Mouse (Mus musculus) midbrain, embryonic 10.5 days (tissue): ENCODE results near the gene Pdcd7. TPM values are rescaled to one million over a fixed set of nuclear protein-coding genes. Genes with fewer than 3 reads are reported as not detected.
A peak's percentile ranks its signal among the peaks of the same experiment; 100 is the strongest.

ENCODE experiments used
- DNase-seq: peaks from one replicate; pipeline ENCODE4 v3.0.0-alpha.2; 2017; ENCODE audit warnings: low spot score
- H3K27ac ChIP-seq: fragments of 300-500 bp; sonication (generic); replicated peaks from 2 replicates; pipeline ENCODE4 v1.5.1; 2016; ENCODE audit warnings: mild to moderate bottlenecking
- H3K27me3 ChIP-seq: fragments of 300-500 bp; sonication (generic); 2 replicates; pipeline ENCODE4 v1.6.1; 2016; ENCODE audit warnings: low read depth, mild to moderate bottlenecking; ENCODE audit not compliant: poor library complexity, severe bottlenecking
- H3K36me3 ChIP-seq: fragments of 300-500 bp; sonication (generic); 2 replicates; pipeline ENCODE4 v1.6.1; 2016; ENCODE audit warnings: mild to moderate bottlenecking, moderate library complexity
- H3K4me1 ChIP-seq: fragments of 300-500 bp; sonication (generic); 2 replicates; pipeline ENCODE4 v1.6.1; 2016
- H3K4me3 ChIP-seq: fragments of 300-500 bp; sonication (generic); 2 replicates; pipeline ENCODE4 v1.5.1; 2016; ENCODE audit warnings: mild to moderate bottlenecking, moderate library complexity
- H3K9me3 ChIP-seq: fragments of 300-500 bp; sonication (generic); replicated peaks from 2 replicates; pipeline ENCODE4 v1.6.1; 2016; ENCODE audit warnings: mild to moderate bottlenecking
- WGBS: fragments of 180-500 bp; shearing (Covaris S2); methylation state at CpG from one replicate; pipeline ENCODE4 v1.1.7; 2016; 5-methylcytosine and 5-hydroxymethylcytosine counted together
- polyA plus RNA-seq: library from polyadenylated mRNA; unstranded; fragments of >200 nt; fragmentation: Nextera tagmentation; extraction: Ambion mirVana; gene quantifications from 2 replicates; pipeline ENCODE4 v1.2.1, GENCODE M21; 2016

Pdcd7 gene
- polyA plus RNA-seq, 1 experiment from 2014 or later: 8.1 TPM

- Histone ChIP-seq H3K27me3 (peaks cover 64% of the 10 kb centered on the region), H3K27ac (no peak overlapping the region; the same call in 1 of the 2 replicates), H3K4me3 (peak overlapping the region; percentile 52), H3K36me3 (no peaks in the 10 kb centered on the region), H3K4me1 (peaks cover 17% of the 10 kb centered on the region), H3K9me3 (no peaks in the 10 kb centered on the region)
- peak; percentile 39 for DNase-seq
- WGBS: 17% methylated on average over 96 of the region's 96 CpGs
Observed at GRCm38 (mm10) chr9:65390752-65391612, 45.1 kb downstream of the Pdcd7 start.

- Histone ChIP-seq H3K9me3 (no peaks in the 10 kb centered on the region), H3K27me3 (peaks cover 70% of the 10 kb centered on the region), H3K4me3 (peak within 1 kb of the TSS; percentile 52), H3K36me3 (no peaks in the 10 kb centered on the region), H3K4me1 (peaks cover 12% of the 10 kb centered on the region), H3K27ac (no peak within 1 kb of the TSS; the same call in 1 of the 2 replicates)
- DNase-seq: no peak
- 45% methylated on average over 8 of the region's 8 CpGs for WGBS
Observed at GRCm38 (mm10) chr9:65391613-65391964, 45.7 kb downstream of the Pdcd7 start, which contains the start of gene Kbtbd13. TSS of gene Kbtbd13 (minus strand) at chr9:65391652.

DNA sequence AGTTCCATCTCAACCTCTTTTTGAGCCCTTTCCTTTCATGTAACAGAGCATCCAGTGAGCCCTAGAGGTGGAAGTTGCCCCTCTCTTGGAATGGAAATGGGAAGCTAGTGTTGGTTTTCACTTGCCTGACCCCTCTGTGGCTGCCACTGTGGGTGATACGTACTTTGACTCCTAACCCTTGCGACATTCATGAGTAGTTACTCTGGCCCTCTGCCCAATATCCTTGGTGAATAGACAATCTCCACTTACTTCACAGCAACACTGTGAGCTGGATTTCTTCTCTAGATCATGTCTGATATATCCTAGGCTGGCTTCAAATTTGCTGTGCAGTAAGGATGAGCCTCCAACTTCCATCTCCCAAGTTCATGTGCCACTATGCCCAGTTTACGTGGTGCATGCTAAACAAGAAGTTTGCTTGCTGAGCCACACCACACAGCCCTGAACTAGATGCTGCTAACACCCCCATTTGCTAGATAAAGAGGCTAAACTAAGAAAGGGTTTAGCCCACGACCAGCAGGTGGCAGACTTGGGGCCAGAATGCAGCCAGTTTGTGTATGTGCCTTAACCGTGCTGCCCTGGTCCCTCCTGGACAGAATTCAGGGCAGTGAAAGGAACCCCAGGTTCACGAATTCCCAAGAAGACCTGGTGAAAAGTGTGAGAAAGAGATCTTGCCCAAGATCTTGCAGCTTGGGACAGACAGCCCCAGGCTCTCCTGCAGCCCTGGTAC, 46.9 kb downstream of the Pdcd7 start:
- peaks cover 70% of the 10 kb centered on the region for H3K27me3 ChIP-seq
- WGBS: 32% methylated on average over 6 of the region's 6 CpGs

DNA sequence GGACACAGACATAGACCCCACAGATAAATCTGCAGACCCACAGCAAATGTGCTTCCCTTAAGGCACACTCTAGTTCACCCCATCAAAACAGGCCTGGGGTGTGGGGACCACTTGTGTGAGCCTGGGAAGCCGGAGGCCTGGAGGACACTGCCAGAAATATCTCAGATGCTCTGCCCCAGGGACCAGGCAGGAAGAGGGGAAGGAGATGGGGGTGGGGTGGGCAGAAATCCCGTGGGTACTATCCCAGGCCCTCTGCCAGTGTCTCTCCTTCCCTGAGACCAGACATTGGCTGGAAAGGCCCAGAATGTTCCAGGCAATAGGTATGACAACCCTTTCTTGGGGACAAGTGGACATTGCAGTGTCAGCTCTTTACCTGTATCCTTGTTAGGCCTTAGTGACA, 47.7 kb downstream of the Pdcd7 start:
- Histone ChIP-seq H3K4me3 (no peak overlapping the region), H3K27me3 (peaks cover 69% of the 10 kb centered on the region), H3K4me1 (peaks cover 18% of the 10 kb centered on the region), H3K27ac (no peak overlapping the region), H3K9me3 (no peaks in the 10 kb centered on the region), H3K36me3 (no peaks in the 10 kb centered on the region)
- DNase-seq: no peak
- WGBS: 62% methylated on average over 2 of the region's 2 CpGs

More for the DNA sequence above, 46.9 kb downstream of the Pdcd7 start:
- peak; percentile 65 for DNase-seq
- Histone ChIP-seq H3K9me3 (no peaks in the 10 kb centered on the region), H3K4me1 (peaks cover 10% of the 10 kb centered on the region), H3K27ac (no peak overlapping the region), H3K36me3 (no peaks in the 10 kb centered on the region), H3K4me3 (no peak overlapping the region)

- no peak overlapping the region for H3K27ac ChIP-seq
- DNase-seq: no peak
- H3K9me3 ChIP-seq: no peaks in the 10 kb centered on the region
- H3K4me1 ChIP-seq: peaks cover 23% of the 10 kb centered on the region
- peaks cover 69% of the 10 kb centered on the region for H3K27me3 ChIP-seq
- no peak overlapping the region for H3K4me3 ChIP-seq
- 67% methylated on average over 2 of the region's 2 CpGs for WGBS
- H3K36me3 ChIP-seq: no peaks in the 10 kb centered on the region
Observed at GRCm38 (mm10) chr9:65394360-65394759, 48.5 kb downstream of the Pdcd7 start.

DNA sequence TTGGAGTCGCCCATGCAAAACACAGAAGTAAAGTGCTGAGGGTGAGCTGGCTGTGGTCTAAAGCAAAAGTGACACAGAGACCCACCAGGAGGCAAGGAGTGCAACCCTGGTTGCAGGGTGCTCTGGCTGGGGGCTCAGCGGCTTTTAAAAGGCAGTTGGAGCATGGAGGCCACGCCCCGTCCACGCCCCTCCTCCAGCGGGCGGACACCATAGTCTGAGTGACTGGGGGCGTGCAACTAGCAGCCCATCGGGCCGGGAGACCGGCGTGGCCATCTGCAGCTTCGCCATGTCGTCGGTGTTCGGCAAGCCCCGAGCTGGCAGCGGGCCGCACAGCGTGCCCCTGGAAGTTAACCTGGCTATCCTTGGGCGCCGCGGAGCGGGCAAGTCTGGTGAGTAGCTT, 52.4 kb downstream of the Pdcd7 start, which contains the start of gene Rasl12:
TSS of gene Rasl12 (plus strand) at position 228 of the 400 bp plus-strand sequence.
- H3K4me3 ChIP-seq: peak within 1 kb of the TSS; percentile 68
- H3K4me1 ChIP-seq: peaks cover 13% of the 10 kb centered on the region
- H3K9me3 ChIP-seq: no peaks in the 10 kb centered on the region
- H3K27me3 ChIP-seq: peaks cover 33% of the 10 kb centered on the region
- peak within 1 kb of the TSS; percentile 85 for H3K27ac ChIP-seq
- peak; percentile 82 for DNase-seq
- H3K36me3 ChIP-seq: no peaks in the 10 kb centered on the region
- WGBS: 1% methylated on average over 24 of the region's 24 CpGs

- Histone ChIP-seq H3K4me3 (no peak overlapping the region), H3K4me1 (peaks cover 13% of the 10 kb centered on the region), H3K9me3 (no peaks in the 10 kb centered on the region), H3K36me3 (no peaks in the 10 kb centered on the region), H3K27ac (no peak overlapping the region), H3K27me3 (peaks cover 21% of the 10 kb centered on the region)
- no peak for DNase-seq
- 89% methylated on average over 6 of the region's 6 CpGs for WGBS
Observed at GRCm38 (mm10) chr9:65399934-65400333, 54.0 kb downstream of the Pdcd7 start.

DNA sequence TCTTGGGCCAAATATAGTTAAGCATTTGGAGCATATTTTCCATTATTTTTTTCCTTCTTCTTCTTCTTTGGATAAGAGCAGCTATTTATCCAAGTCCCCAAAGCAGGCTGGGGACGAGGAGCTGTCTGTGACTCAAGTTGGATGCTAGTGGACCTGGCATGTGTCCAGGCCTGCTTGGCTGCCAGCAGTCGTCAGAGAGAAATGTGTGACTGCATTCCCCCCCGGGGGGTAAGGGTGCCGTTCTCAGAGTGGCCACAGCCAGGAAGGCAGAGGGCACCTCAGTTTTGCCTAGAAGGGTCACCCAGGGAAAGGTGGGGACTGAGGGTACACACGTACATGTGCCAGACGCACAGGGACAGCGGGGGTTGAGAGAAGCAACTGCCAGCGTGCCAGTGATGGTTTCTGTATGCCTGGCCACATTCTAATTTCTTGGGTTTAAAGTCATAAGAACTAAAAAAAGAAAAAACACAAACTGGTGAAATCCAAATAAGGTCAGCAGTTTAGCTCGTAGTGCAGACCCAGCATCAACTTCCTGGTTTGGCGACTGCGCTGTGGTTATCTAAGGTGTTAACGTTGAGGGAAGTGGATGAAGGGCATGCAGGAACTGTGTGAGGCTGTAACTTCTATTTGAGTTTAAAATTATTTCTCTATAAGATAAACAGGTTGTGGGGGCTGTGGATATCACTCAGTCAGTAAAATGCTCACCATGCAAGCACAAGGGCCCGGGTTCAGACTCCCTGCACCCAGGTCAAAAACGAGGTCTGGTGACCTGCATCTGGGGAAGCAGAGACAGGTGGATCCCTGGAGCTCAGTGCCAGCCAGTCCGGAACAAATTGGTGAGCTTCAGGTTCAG, 58.7 kb downstream of the Pdcd7 start:
- DNase-seq: no peak
- 83% methylated on average over 15 of the region's 15 CpGs for WGBS
- Histone ChIP-seq H3K36me3 (no peaks in the 10 kb centered on the region), H3K4me3 (no peak overlapping the region), H3K4me1 (no peaks in the 10 kb centered on the region), H3K27ac (no peak overlapping the region), H3K27me3 (peaks cover 1% of the 10 kb centered on the region), H3K9me3 (no peaks in the 10 kb centered on the region)

DNA sequence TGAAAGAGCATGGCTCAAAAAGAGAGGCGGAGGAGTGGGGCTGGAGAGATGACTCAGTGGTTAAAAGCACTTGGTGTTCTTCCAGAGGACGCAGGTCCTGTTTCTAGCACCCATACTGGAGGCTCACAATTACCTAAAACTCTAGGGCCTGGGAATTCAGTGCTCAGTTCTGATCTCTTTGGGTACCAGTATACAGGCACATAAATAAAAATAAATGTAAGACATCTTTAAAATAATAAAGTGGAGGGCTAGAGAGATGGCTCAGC, 59.2 kb downstream of the Pdcd7 start:
- Histone ChIP-seq H3K27me3 (no peaks in the 10 kb centered on the region), H3K27ac (no peak overlapping the region), H3K36me3 (no peaks in the 10 kb centered on the region), H3K4me3 (no peak overlapping the region), H3K9me3 (no peaks in the 10 kb centered on the region), H3K4me1 (no peaks in the 10 kb centered on the region)
- no peak for DNase-seq
- 93% methylated on average over 2 of the region's 2 CpGs for WGBS

DNA sequence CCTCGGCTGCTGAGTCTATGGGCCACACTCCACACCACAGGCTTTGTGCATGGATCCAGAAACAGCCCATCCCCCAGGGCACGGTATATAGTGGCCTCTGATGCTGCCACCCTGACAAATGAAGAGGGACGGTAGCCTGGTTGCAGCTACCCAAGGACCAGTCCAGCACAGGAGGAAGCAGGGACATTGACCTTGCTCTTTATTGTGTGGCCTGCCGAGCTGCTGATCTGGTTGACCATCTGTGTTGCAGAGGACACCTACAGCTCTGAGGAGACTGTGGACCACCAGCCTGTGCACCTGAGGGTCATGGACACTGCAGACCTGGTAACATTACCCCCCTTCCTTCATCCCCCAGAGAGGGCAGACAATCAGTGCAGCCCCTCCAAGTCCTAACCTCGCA, 61.4 kb downstream of the Pdcd7 start:
- no peak overlapping the region for H3K4me3 ChIP-seq
- no peaks in the 10 kb centered on the region for H3K9me3 ChIP-seq
- DNase-seq: no peak
- H3K36me3 ChIP-seq: no peaks in the 10 kb centered on the region
- H3K4me1 ChIP-seq: no peaks in the 10 kb centered on the region
- no peak overlapping the region for H3K27ac ChIP-seq
- H3K27me3 ChIP-seq: no peaks in the 10 kb centered on the region
- WGBS: 93% methylated on average over 5 of the region's 5 CpGs

DNA sequence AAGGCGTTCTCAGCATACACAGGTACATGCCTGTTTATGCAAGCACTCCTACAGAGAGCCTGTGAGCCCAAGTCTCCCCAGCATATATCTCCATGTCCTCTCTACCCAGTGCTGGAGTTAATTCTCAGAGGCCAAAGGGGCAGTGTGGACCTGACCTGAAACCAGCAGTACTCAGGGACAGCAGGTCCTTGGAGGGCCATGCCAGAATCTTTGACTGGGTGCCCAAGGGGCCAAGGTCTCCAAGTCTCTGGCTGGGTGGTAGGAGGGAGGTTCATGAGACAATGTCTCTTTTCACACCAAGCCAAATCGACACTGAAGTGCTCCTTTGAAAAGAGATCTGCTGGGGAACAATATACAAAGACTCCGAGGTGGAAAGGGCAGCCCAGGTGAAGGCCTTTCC, 62.0 kb downstream of the Pdcd7 start:
- H3K27ac ChIP-seq: no peak overlapping the region
- no peak for DNase-seq
- 89% methylated on average over 3 of the region's 3 CpGs for WGBS
- no peaks in the 10 kb centered on the region for H3K36me3 ChIP-seq
- H3K27me3 ChIP-seq: no peaks in the 10 kb centered on the region
- H3K9me3 ChIP-seq: no peaks in the 10 kb centered on the region
- no peak overlapping the region for H3K4me3 ChIP-seq
- no peaks in the 10 kb centered on the region for H3K4me1 ChIP-seq

- Histone ChIP-seq H3K36me3 (no peaks in the 10 kb centered on the region), H3K9me3 (no peaks in the 10 kb centered on the region), H3K4me3 (no peak overlapping the region), H3K27me3 (no peaks in the 10 kb centered on the region), H3K27ac (no peak overlapping the region), H3K4me1 (no peaks in the 10 kb centered on the region)
- 76% methylated on average over 5 of the region's 5 CpGs for WGBS
- no peak for DNase-seq
Observed at GRCm38 (mm10) chr9:65408871-65409295, 63.0 kb downstream of the Pdcd7 start.
